Comparison of ENCODE assay signal across 30 mouse cellular contexts in genomic region chr16:19699207-19699606, GRCm38 (mm10). TPM values are rescaled to one million over a fixed set of nuclear protein-coding genes. Genes with fewer than 3 reads are reported as not detected.
"Had no signal": no experiment of that assay in that cellular context is flagged by ENCODE, and none has a peak within 500 bp of the region (broad histone marks: within the 10 kb centered on the region; RNA-seq: fewer than 3 reads in every experiment).

No protein-coding gene starts in this region.

- H3K4me1 ChIP-seq: heart, embryonic 10.5 days; heart, embryonic 12.5 days; hindbrain, embryonic 10.5 days; hindbrain, embryonic 12.5 days; intestine, embryonic 15.5 days; limb, embryonic 13.5 days; limb, embryonic 15.5 days had no signal

- ATAC-seq: hindbrain, embryonic 16.5 days; inflammation-experienced regulatory T-cells, adult 6 months; intestine, embryonic 15.5 days; intestine, postnatal 0 days had no signal

- H3K4me3 ChIP-seq: gastrocnemius, adult 2 months; heart, embryonic 10.5 days; heart, embryonic 12.5 days; hindbrain, embryonic 10.5 days; hindbrain, embryonic 12.5 days; intestine, embryonic 15.5 days; layer of hippocampus, adult 2 months; limb, embryonic 13.5 days; limb, embryonic 15.5 days had no signal

- H3K4me2 ChIP-seq: heart, embryonic 12.5 days; hindbrain, embryonic 12.5 days; hindbrain, embryonic 14.5 days; intestine, embryonic 15.5 days; limb, embryonic 13.5 days; limb, embryonic 15.5 days had no signal

- H3K36me3 ChIP-seq: heart, embryonic 10.5 days; heart, embryonic 12.5 days; hindbrain, embryonic 10.5 days; hindbrain, embryonic 12.5 days; intestine, embryonic 15.5 days; limb, embryonic 13.5 days; limb, embryonic 15.5 days had no signal

- H3K27ac ChIP-seq: gastrocnemius, adult 2 months; heart, embryonic 10.5 days; hindbrain, embryonic 10.5 days; hindbrain, embryonic 12.5 days; hindbrain, embryonic 14.5 days; intestine, embryonic 15.5 days; layer of hippocampus, adult 2 months; limb, embryonic 13.5 days; limb, embryonic 15.5 days had no signal

- DNase-seq: gastrocnemius, adult 2 months; gastrocnemius, postnatal 10 days; gastrocnemius, postnatal 25 days; heart, adult 18-20 months; heart, postnatal 10 days; heart, postnatal 4 days; kidney, adult 18-20 months; kidney, adult 8-10 months; kidney, postnatal 10 days; kidney, postnatal 25 days; kidney, postnatal 4 days; layer of hippocampus, adult 9-11 months; layer of hippocampus, postnatal 36 days; left cerebral cortex, postnatal 4 days had no signal

- H3K27me3 ChIP-seq: heart, embryonic 12.5 days; hindbrain, embryonic 12.5 days; intestine, embryonic 15.5 days; limb, embryonic 13.5 days; limb, embryonic 15.5 days had no signal

- H3K9ac ChIP-seq: heart, embryonic 12.5 days; hindbrain, embryonic 12.5 days; hindbrain, embryonic 14.5 days; intestine, embryonic 15.5 days; limb, embryonic 13.5 days; limb, embryonic 15.5 days had no signal

- H3K9me3 ChIP-seq: heart, embryonic 10.5 days; heart, embryonic 12.5 days; hindbrain, embryonic 12.5 days; intestine, embryonic 15.5 days; limb, embryonic 13.5 days; limb, embryonic 15.5 days had no signal

RNA-seq across cellular contexts. Expression of gene Lamp3, which starts 7.0 kb away (rescaled TPM):
- polyA plus RNA-seq: frontal cortex, adult 2 months; heart, embryonic 10.5 days; heart, embryonic 14.5 days; hindbrain, embryonic 12.5 days; hindbrain, embryonic 14.5 days; inflammation-experienced regulatory T-cells, adult 6 months; intestine, postnatal 0 days; kidney, embryonic 14.5 days; limb, embryonic 11.5 days; limb, embryonic 15.5 days had no signal
